Mouse (Mus musculus): Measurements from ENCODE around the gene Tmem177. TPM values are rescaled to one million over a fixed set of nuclear protein-coding genes. Genes with fewer than 3 reads are reported as not detected.

Gene Tmem177
- polyA plus RNA-seq, 1 experiment from 2014 or later, result 6.2 TPM

GRCm38 (mm10) chr1:119916823-119917371 lies 3.9 kb upstream of the Tmem177 start:
- H3K4me3 ChIP-seq, result no peak overlapping the region
- H3K4me1 ChIP-seq, result peaks cover 10% of the 10 kb centered on the region
- no peaks in the 10 kb centered on the region for H3K36me3 ChIP-seq
- no peaks in the 10 kb centered on the region for H3K9me3 ChIP-seq
- no peak overlapping the region for H3K9ac ChIP-seq
- no peaks in the 10 kb centered on the region for H3K27me3 ChIP-seq (replicated peaks)
- no peak overlapping the region for H3K4me2 ChIP-seq
- ATAC-seq (ENCODE audit: extremely low read depth, insufficient number of reproducible peaks, low FRiP score, low TSS enrichment), result no peak
- no peak overlapping the region for H3K27ac ChIP-seq (replicated peaks)
- WGBS, result 71% methylated on average over 5 of the region's 5 CpGs

- H3K4me1 ChIP-seq, result peaks cover 16% of the 10 kb centered on the region
- H3K27ac ChIP-seq (replicated peaks), result no peak overlapping the region
- H3K27me3 ChIP-seq (replicated peaks), result no peaks in the 10 kb centered on the region
- H3K9ac ChIP-seq, result no peak overlapping the region
- H3K9me3 ChIP-seq, result no peaks in the 10 kb centered on the region
- WGBS, result 76% methylated on average over 2 of the region's 2 CpGs
- ATAC-seq (ENCODE audit: extremely low read depth, insufficient number of reproducible peaks, low FRiP score, low TSS enrichment), result no peak
- no peak overlapping the region for H3K4me3 ChIP-seq
- peaks cover 26% of the 10 kb centered on the region for H3K36me3 ChIP-seq
- H3K4me2 ChIP-seq, result no peak overlapping the region
These were observed 5.7 kb downstream of the Tmem177 start for GRCm38 (mm10) chr1:119907206-119907748.

- ATAC-seq (ENCODE audit: extremely low read depth, insufficient number of reproducible peaks, low FRiP score, low TSS enrichment), result no peak
- no peaks in the 10 kb centered on the region for H3K27me3 ChIP-seq (replicated peaks)
- H3K36me3 ChIP-seq, result no peaks in the 10 kb centered on the region
- no peak overlapping the region for H3K9ac ChIP-seq
- H3K9me3 ChIP-seq, result no peaks in the 10 kb centered on the region
- H3K27ac ChIP-seq (replicated peaks), result no peak overlapping the region
- 57% methylated on average over 6 of the region's 6 CpGs for WGBS
- no peak overlapping the region for H3K4me2 ChIP-seq
- H3K4me1 ChIP-seq, result peaks cover 12% of the 10 kb centered on the region
- H3K4me3 ChIP-seq, result no peak overlapping the region
These were observed 9.8 kb downstream of the Tmem177 start for GRCm38 (mm10) chr1:119903231-119903620.

GRCm38 (mm10) chr1:119902551-119903230 lies 10.3 kb downstream of the Tmem177 start:
- WGBS, result 48% methylated on average over 8 of the region's 8 CpGs
- Histone ChIP-seq H3K9ac (no peak overlapping the region), H3K4me1 (peaks cover 12% of the 10 kb centered on the region), H3K36me3 (no peaks in the 10 kb centered on the region), H3K9me3 (no peaks in the 10 kb centered on the region), H3K27ac (replicated peaks) (0 out of 2 replicates have a peak overlapping the region, but pooled peaks have one; percentile 3), H3K27me3 (replicated peaks) (no peaks in the 10 kb centered on the region), H3K4me3 (no peak overlapping the region), H3K4me2 (no peak overlapping the region)
- no peak for ATAC-seq (ENCODE audit: extremely low read depth, insufficient number of reproducible peaks, low FRiP score, low TSS enrichment)

- Histone ChIP-seq H3K4me3 (no peak overlapping the region), H3K9ac (no peak overlapping the region), H3K27ac (replicated peaks) (no peak overlapping the region), H3K9me3 (no peaks in the 10 kb centered on the region), H3K4me2 (no peak overlapping the region), H3K27me3 (replicated peaks) (no peaks in the 10 kb centered on the region), H3K4me1 (peaks cover 12% of the 10 kb centered on the region), H3K36me3 (no peaks in the 10 kb centered on the region)
- no peak for ATAC-seq (ENCODE audit: extremely low read depth, insufficient number of reproducible peaks, low FRiP score, low TSS enrichment)
- WGBS, result 72% methylated on average over 11 of the region's 11 CpGs
These were observed 13.5 kb downstream of the Tmem177 start for GRCm38 (mm10) chr1:119899195-119900123.

GRCm38 (mm10) chr1:119894936-119895335 lies 18.1 kb downstream of the Tmem177 start:
- Histone ChIP-seq H3K4me3 (no peak overlapping the region), H3K9me3 (no peaks in the 10 kb centered on the region), H3K4me1 (no peaks in the 10 kb centered on the region), H3K9ac (no peak overlapping the region), H3K4me2 (no peak overlapping the region), H3K27ac (replicated peaks) (no peak overlapping the region), H3K27me3 (replicated peaks) (no peaks in the 10 kb centered on the region), H3K36me3 (no peaks in the 10 kb centered on the region)
- ATAC-seq (ENCODE audit: extremely low read depth, insufficient number of reproducible peaks, low FRiP score, low TSS enrichment), result no peak
- WGBS, result 35% methylated on average over 6 of the region's 6 CpGs

- no peak overlapping the region for H3K4me2 ChIP-seq
- no peaks in the 10 kb centered on the region for H3K4me1 ChIP-seq
- no peak overlapping the region for H3K27ac ChIP-seq (replicated peaks)
- H3K9ac ChIP-seq, result no peak overlapping the region
- H3K36me3 ChIP-seq, result no peaks in the 10 kb centered on the region
- 68% methylated on average over 3 of the region's 3 CpGs for WGBS
- ATAC-seq (ENCODE audit: extremely low read depth, insufficient number of reproducible peaks, low FRiP score, low TSS enrichment), result no peak
- H3K9me3 ChIP-seq, result no peaks in the 10 kb centered on the region
- no peaks in the 10 kb centered on the region for H3K27me3 ChIP-seq (replicated peaks)
- no peak overlapping the region for H3K4me3 ChIP-seq
These were observed 19.4 kb downstream of the Tmem177 start for GRCm38 (mm10) chr1:119893600-119893999.

- 63% methylated on average over 6 of the region's 6 CpGs for WGBS
- Histone ChIP-seq H3K27me3 (replicated peaks) (no peaks in the 10 kb centered on the region), H3K9me3 (no peaks in the 10 kb centered on the region), H3K36me3 (no peaks in the 10 kb centered on the region), H3K9ac (no peak overlapping the region), H3K4me2 (no peak overlapping the region), H3K27ac (replicated peaks) (no peak overlapping the region), H3K4me3 (no peak overlapping the region), H3K4me1 (no peaks in the 10 kb centered on the region)
- no peak for ATAC-seq (ENCODE audit: extremely low read depth, insufficient number of reproducible peaks, low FRiP score, low TSS enrichment)
These were observed 20.1 kb downstream of the Tmem177 start for GRCm38 (mm10) chr1:119892933-119893332.

GRCm38 (mm10) chr1:119891865-119892264 lies 21.1 kb downstream of the Tmem177 start:
- H3K4me3 ChIP-seq, result no peak overlapping the region
- H3K27ac ChIP-seq (replicated peaks), result no peak overlapping the region
- 69% methylated on average over 4 of the region's 4 CpGs for WGBS
- no peak overlapping the region for H3K9ac ChIP-seq
- no peaks in the 10 kb centered on the region for H3K4me1 ChIP-seq
- ATAC-seq (ENCODE audit: extremely low read depth, insufficient number of reproducible peaks, low FRiP score, low TSS enrichment), result no peak
- no peaks in the 10 kb centered on the region for H3K27me3 ChIP-seq (replicated peaks)
- H3K9me3 ChIP-seq, result no peaks in the 10 kb centered on the region
- no peaks in the 10 kb centered on the region for H3K36me3 ChIP-seq
- H3K4me2 ChIP-seq, result no peak overlapping the region

GRCm38 (mm10) chr1:119891149-119891548 lies 21.9 kb downstream of the Tmem177 start:
- H3K4me3 ChIP-seq, result no peak overlapping the region
- no peak for ATAC-seq (ENCODE audit: extremely low read depth, insufficient number of reproducible peaks, low FRiP score, low TSS enrichment)
- H3K27ac ChIP-seq (replicated peaks), result no peak overlapping the region
- H3K9me3 ChIP-seq, result no peaks in the 10 kb centered on the region
- no peaks in the 10 kb centered on the region for H3K36me3 ChIP-seq
- peaks cover 7% of the 10 kb centered on the region for H3K4me1 ChIP-seq
- H3K27me3 ChIP-seq (replicated peaks), result no peaks in the 10 kb centered on the region
- WGBS, result 59% methylated on average over 9 of the region's 9 CpGs
- no peak overlapping the region for H3K4me2 ChIP-seq
- no peak overlapping the region for H3K9ac ChIP-seq

GRCm38 (mm10) chr1:119889347-119889746 lies 23.7 kb downstream of the Tmem177 start:
- Histone ChIP-seq H3K27me3 (replicated peaks) (no peaks in the 10 kb centered on the region), H3K4me3 (no peak overlapping the region), H3K9ac (no peak overlapping the region), H3K4me1 (peaks cover 11% of the 10 kb centered on the region), H3K27ac (replicated peaks) (no peak overlapping the region), H3K9me3 (no peaks in the 10 kb centered on the region), H3K36me3 (no peaks in the 10 kb centered on the region), H3K4me2 (peak overlapping the region; percentile 28; the same call in 1 of the 2 replicates)
- ATAC-seq (ENCODE audit: extremely low read depth, insufficient number of reproducible peaks, low FRiP score, low TSS enrichment), result no peak
- WGBS, result 60% methylated on average over 16 of the region's 16 CpGs
